Mouse (Mus musculus): ENCODE data around the gene Rere.

GRCm38 (mm10) chr4:150450081-150450691, 168.7 kb downstream of the Rere start:
- TF ChIP-seq CTCF (conservative IDR thresholded peaks at IDR 0.05; ENCODE audit: insufficient read depth, insufficient read length, low read depth, low read length): no peak
- no peak for TF ChIP-seq POLR2A (IDR thresholded peaks at IDR 0.05; ENCODE audit: low read depth, low read length)
